Mouse (Mus musculus) heart, embryonic 13.5 days (tissue): ENCODE results near the gene Hmmr. TPM values are rescaled to one million over a fixed set of nuclear protein-coding genes. Genes with fewer than 3 reads are reported as not detected.

Source experiments
- ATAC-seq: fragments of 200-750 bp; cut with Nextera tagmentation; 2 replicates; pipeline ENCODE4 v1.8.0; 2017; ENCODE audit warnings: moderate TSS enrichment; ENCODE audit not compliant: insufficient number of reproducible peaks, low FRiP score, low TSS enrichment; ENCODE audit errors: extremely low read depth
- H3K27ac ChIP-seq: fragments of 300-500 bp; sonication (generic); replicated peaks from 2 replicates; pipeline ENCODE4 v1.5.1; 2015; ENCODE audit warnings: moderate library complexity, mild to moderate bottlenecking, inconsistent platforms
- H3K27me3 ChIP-seq: fragments of 300-500 bp; sonication (generic); replicated peaks from 2 replicates; pipeline ENCODE4 v1.6.1; 2015; ENCODE audit warnings: mild to moderate bottlenecking, inconsistent platforms
- H3K36me3 ChIP-seq: fragments of 300-500 bp; sonication (generic); 2 replicates; pipeline ENCODE4 v1.6.1; 2015; ENCODE audit warnings: mild to moderate bottlenecking, inconsistent platforms
- H3K4me1 ChIP-seq: fragments of 300-500 bp; sonication (generic); 2 replicates; pipeline ENCODE4 v1.6.1; 2015; ENCODE audit warnings: inconsistent platforms
- H3K4me2 ChIP-seq: fragments of 300-500 bp; sonication (generic); 2 replicates; pipeline ENCODE4 v1.6.1; 2015; ENCODE audit warnings: inconsistent platforms, mild to moderate bottlenecking, moderate library complexity
- H3K4me3 ChIP-seq: fragments of 300-500 bp; sonication (generic); 2 replicates; pipeline ENCODE4 v1.5.1; 2015; ENCODE audit warnings: moderate library complexity, mild to moderate bottlenecking, inconsistent platforms
- H3K9ac ChIP-seq: fragments of 300-500 bp; sonication (generic); 2 replicates; pipeline ENCODE4 v1.6.1; 2015; ENCODE audit warnings: inconsistent platforms, mild to moderate bottlenecking, moderate library complexity
- H3K9me3 ChIP-seq: fragments of 300-500 bp; sonication (generic); 2 replicates; pipeline ENCODE4 v1.6.1; 2016; ENCODE audit warnings: inconsistent platforms
- WGBS: fragments of 180-500 bp; shearing (Covaris S2); methylation state at CpG from one replicate; pipeline ENCODE4 v1.1.7; 2015; ENCODE audit warnings: mixed read lengths; 5-methylcytosine and 5-hydroxymethylcytosine counted together
- polyA plus RNA-seq: library from polyadenylated mRNA; unstranded; fragments of >200 nt; fragmentation: Nextera tagmentation; extraction: Ambion mirVana; gene quantifications from 2 replicates; pipeline ENCODE4 v1.2.1, GENCODE M21; 2015

The Hmmr gene
- polyA plus RNA-seq, 1 experiment from 2014 or later = 45.6 TPM

- peak overlapping the region; percentile 98 for H3K27ac ChIP-seq
- H3K9me3 ChIP-seq = no peaks in the 10 kb centered on the region
- H3K36me3 ChIP-seq = peaks cover under 1% of the 10 kb centered on the region; the same call in 1 of the 2 replicates
- ATAC-seq = no peak
- H3K4me3 ChIP-seq = peak overlapping the region; percentile 96
- no peaks in the 10 kb centered on the region for H3K27me3 ChIP-seq
- peak overlapping the region; percentile 90 for H3K9ac ChIP-seq
- peaks cover 23% of the 10 kb centered on the region for H3K4me1 ChIP-seq
- under 1% methylated on average over 31 of the region's 31 CpGs for WGBS
- H3K4me2 ChIP-seq = peak overlapping the region; percentile 98
Measured at GRCm38 (mm10) chr11:40694311-40695087, 38.7 kb downstream of the Hmmr start.

GRCm38 (mm10) chr11:40693366-40693951, 39.8 kb downstream of the Hmmr start:
- Histone ChIP-seq H3K36me3 (no peaks in the 10 kb centered on the region), H3K4me3 (peak overlapping the region; percentile 96), H3K9me3 (no peaks in the 10 kb centered on the region), H3K27me3 (no peaks in the 10 kb centered on the region), H3K9ac (peak overlapping the region; percentile 90), H3K4me1 (peaks cover 27% of the 10 kb centered on the region), H3K4me2 (peak overlapping the region; percentile 98), H3K27ac (peak overlapping the region; percentile 98)
- no peak for ATAC-seq
- WGBS = under 1% methylated on average over 16 of the region's 16 CpGs

GRCm38 (mm10) chr11:40692511-40693365, 40.5 kb downstream of the Hmmr start:
- Histone ChIP-seq H3K4me3 (peak overlapping the region; percentile 96), H3K9ac (peak overlapping the region; percentile 90), H3K4me1 (peaks cover 27% of the 10 kb centered on the region), H3K27me3 (no peaks in the 10 kb centered on the region), H3K27ac (peak overlapping the region; percentile 98), H3K36me3 (peaks cover 3% of the 10 kb centered on the region; the same call in 1 of the 2 replicates), H3K4me2 (peak overlapping the region; percentile 98), H3K9me3 (no peaks in the 10 kb centered on the region)
- peak; percentile 93 for ATAC-seq
- WGBS = under 1% methylated on average over 36 of the region's 36 CpGs

GRCm38 (mm10) chr11:40692101-40692509, 41.1 kb downstream of the Hmmr start:
- Histone ChIP-seq H3K4me2 (peak overlapping the region; percentile 98), H3K4me3 (peak overlapping the region; percentile 96), H3K36me3 (peaks cover 9% of the 10 kb centered on the region), H3K27me3 (no peaks in the 10 kb centered on the region), H3K4me1 (peaks cover 27% of the 10 kb centered on the region), H3K27ac (peak overlapping the region; percentile 98), H3K9ac (peak overlapping the region; percentile 90), H3K9me3 (no peaks in the 10 kb centered on the region)
- 0% methylated on average over 28 of the region's 28 CpGs for WGBS
- ATAC-seq = peak; percentile 67; the same call in 1 of the 2 replicates

- no peak for ATAC-seq
- H3K36me3 ChIP-seq = peaks cover 24% of the 10 kb centered on the region
- peak overlapping the region; percentile 98 for H3K27ac ChIP-seq
- H3K4me2 ChIP-seq = peak overlapping the region; percentile 98
- H3K9ac ChIP-seq = peak overlapping the region; percentile 90
- WGBS = 23% methylated on average over 5 of the region's 5 CpGs
- peak overlapping the region; percentile 96 for H3K4me3 ChIP-seq
- H3K27me3 ChIP-seq = no peaks in the 10 kb centered on the region
- H3K9me3 ChIP-seq = no peaks in the 10 kb centered on the region
- peaks cover 27% of the 10 kb centered on the region for H3K4me1 ChIP-seq
Measured at GRCm38 (mm10) chr11:40690444-40691127, 42.6 kb downstream of the Hmmr start.

- Histone ChIP-seq H3K4me3 (no peak overlapping the region), H3K4me1 (no peaks in the 10 kb centered on the region), H3K9me3 (no peaks in the 10 kb centered on the region), H3K4me2 (no peak overlapping the region), H3K27ac (no peak overlapping the region), H3K36me3 (peaks cover 94% of the 10 kb centered on the region), H3K9ac (no peak overlapping the region), H3K27me3 (no peaks in the 10 kb centered on the region)
- ATAC-seq = no peak
- 93% methylated on average over 3 of the region's 3 CpGs for WGBS
Measured at GRCm38 (mm10) chr11:40683295-40683694, 49.9 kb downstream of the Hmmr start.

- Histone ChIP-seq H3K4me3 (no peak overlapping the region), H3K9ac (no peak overlapping the region)
- 87% methylated on average over 3 of the region's 3 CpGs for WGBS
Measured at GRCm38 (mm10) chr11:40682456-40682855, 50.8 kb downstream of the Hmmr start.

GRCm38 (mm10) chr11:40677169-40677568, 56.1 kb downstream of the Hmmr start:
- WGBS = 89% methylated on average over 1 of the region's 1 CpGs
- ATAC-seq = no peak
- Histone ChIP-seq H3K27me3 (no peaks in the 10 kb centered on the region), H3K4me2 (no peak overlapping the region), H3K4me3 (no peak overlapping the region), H3K4me1 (no peaks in the 10 kb centered on the region), H3K36me3 (peaks cover 61% of the 10 kb centered on the region), H3K27ac (no peak overlapping the region), H3K9me3 (no peaks in the 10 kb centered on the region; the same call in 1 of the 2 replicates), H3K9ac (no peak overlapping the region)

More at GRCm38 (mm10) chr11:40682456-40682855, 50.8 kb downstream of the Hmmr start:
- no peak overlapping the region for H3K27ac ChIP-seq
- no peak overlapping the region for H3K4me2 ChIP-seq
- H3K4me1 ChIP-seq = no peaks in the 10 kb centered on the region
- H3K36me3 ChIP-seq = peaks cover 97% of the 10 kb centered on the region
- no peaks in the 10 kb centered on the region for H3K27me3 ChIP-seq
- ATAC-seq = no peak
- H3K9me3 ChIP-seq = no peaks in the 10 kb centered on the region; the same call in 1 of the 2 replicates

- WGBS = 58% methylated on average over 4 of the region's 4 CpGs
- H3K4me1 ChIP-seq = no peaks in the 10 kb centered on the region
- peaks cover 43% of the 10 kb centered on the region for H3K36me3 ChIP-seq
- no peak overlapping the region for H3K4me3 ChIP-seq
- no peaks in the 10 kb centered on the region for H3K27me3 ChIP-seq
- H3K9me3 ChIP-seq = no peaks in the 10 kb centered on the region; the same call in 1 of the 2 replicates
- ATAC-seq = no peak
- H3K9ac ChIP-seq = no peak overlapping the region
- H3K4me2 ChIP-seq = no peak overlapping the region
- H3K27ac ChIP-seq = no peak overlapping the region
Measured at GRCm38 (mm10) chr11:40675014-40675730, 58.0 kb downstream of the Hmmr start.
